Mouse (Mus musculus): ENCODE results near the gene Dpm2.
A peak's percentile ranks its signal among the peaks of the same experiment; 100 is the strongest.

Gene Dpm2

DNA sequence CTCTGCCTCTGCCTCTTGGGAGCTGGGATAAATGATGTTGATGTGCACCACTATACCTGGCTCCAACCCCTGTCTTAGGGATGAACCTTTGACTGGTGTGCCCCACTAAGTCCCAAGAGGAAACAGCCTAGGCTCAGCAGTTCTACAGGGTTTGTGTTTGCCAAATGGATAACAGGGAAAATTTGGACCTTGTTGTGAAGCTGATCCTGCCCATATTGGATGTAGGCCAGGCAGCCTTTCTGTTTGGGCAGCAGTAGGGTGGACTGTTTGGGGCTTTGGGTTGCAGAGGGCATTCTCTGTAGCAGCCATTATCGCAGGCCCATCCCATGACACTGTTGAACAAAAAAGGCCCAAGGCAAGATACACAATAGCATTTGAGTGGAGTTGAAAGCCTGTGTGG, 23.7 kb upstream of the Dpm2 start:
- no peak for DNase-seq (ENCODE audit: low spot score in 2 of 2)

DNA sequence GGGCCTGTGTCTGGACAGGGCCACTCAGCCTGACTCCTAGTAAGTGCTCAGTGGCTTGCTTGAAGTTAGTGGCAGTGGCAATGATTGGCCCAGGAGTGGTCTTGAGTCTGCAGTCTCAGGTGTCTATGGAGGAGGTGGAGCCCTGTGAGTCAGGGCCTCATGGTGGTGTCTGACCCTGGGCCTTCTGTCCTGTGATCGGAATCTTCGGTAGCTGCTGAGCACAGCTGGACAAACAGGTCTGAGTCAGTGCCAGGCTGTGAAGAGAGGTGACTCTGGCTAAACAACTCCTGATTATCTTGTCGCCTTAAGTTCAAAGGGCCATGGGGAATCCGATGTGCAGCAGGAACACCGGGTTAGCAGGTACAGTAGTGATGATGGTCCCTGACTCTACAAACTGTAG, 23.3 kb upstream of the Dpm2 start:
- DNase-seq (ENCODE audit: low spot score in 2 of 2) = no peak

DNA sequence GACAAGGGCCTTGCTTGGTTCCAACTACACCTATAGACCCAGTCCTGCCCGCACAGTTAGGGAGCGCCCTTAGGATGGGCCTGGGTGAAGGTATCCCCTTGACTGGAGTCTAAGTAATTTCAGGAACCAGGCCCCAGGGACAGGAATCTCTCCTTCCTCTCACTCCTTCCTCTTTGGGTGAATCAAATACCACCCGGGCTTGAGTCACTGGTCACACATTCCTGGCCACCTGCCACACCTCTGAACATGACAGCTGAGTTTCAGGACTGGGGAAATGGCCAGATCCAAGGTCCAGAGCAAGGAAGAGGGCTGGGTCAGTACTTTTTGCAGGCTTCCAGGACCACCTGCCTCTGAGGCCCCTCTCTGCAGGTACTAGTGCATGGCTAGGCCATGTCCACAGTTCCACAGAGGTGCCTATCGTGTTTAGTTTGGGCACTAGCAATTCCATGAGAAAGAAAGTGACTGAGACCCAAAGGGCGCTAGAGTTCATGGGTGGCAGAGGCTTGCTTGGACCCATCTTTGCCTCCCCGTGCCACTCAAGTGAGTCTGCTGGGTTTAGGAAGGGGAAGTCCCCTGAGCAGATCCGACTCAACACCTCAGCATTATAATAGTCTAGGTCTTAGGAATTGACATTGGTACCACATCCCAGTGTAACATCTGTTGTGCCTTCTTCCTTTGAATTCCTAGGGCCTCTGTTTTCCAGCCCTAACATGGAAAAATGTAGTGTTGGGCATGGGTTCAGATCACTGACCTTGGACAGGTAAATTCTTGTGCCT, 22.5 kb upstream of the Dpm2 start:
- no peak for DNase-seq (ENCODE audit: low spot score in 2 of 2)

DNA sequence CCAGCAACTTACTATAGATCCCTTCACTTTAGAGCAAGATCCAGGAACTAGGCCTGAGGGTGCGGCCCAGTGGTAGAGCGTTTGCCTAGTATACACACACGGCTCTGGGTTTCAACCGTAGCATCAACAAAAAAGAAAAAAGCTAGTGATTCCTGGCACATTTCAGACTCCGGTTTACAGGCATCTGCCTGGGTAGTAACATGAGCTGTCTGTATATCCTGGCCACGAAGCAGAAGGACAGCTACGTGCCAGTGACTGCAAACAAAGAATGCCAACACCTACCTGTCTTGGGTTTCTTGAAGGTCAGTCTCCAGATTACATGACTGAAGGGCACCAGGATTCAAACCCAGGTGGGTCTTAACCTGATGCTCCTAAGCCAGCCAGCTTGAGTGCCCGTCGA, 21.5 kb upstream of the Dpm2 start:
- DNase-seq (ENCODE audit: low spot score in 2 of 2) = no peak

DNA sequence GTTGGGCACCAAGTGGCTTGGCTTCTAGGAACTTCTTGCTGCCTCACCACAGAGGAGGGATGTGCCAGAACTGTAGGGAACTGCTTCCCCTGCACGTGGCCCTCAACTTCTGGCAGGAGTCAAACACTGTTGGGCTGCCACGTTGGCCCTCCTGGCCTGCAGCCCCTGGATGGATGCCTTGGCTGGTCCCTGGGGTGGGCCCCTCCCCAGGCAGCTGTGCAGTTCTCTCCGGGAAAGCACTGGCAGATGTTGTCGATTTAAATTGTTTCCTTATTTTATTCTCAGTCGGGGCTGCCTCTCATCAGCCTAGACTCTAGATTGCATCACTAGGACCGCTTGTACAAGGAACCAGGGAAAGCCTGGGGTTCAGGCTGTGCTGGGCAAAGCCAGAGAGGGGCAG, 20.9 kb upstream of the Dpm2 start:
- DNase-seq (ENCODE audit: low spot score in 2 of 2) = peak; percentile 43 to 52

DNA sequence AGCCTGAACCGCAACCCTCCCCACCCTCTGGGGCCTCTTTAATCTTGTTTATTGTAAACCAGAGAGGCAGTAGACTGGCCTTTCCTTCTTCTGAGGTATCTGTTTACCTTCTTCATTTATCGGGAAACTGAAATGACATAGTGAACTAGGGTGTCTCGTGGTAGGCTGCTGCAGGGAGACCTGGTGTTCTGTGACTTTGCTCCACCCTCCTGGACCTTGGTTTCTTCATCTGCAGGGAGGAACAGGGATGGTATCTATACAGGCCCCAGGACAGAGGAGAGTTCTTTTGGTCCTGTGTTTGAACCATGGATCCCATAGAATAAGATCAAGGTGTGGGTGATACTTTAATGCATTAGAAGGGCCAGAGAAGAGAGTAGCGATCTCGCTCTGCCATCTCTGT, 19.4 kb upstream of the Dpm2 start:
- DNase-seq (ENCODE audit: low spot score in 2 of 2) = no peak

DNA sequence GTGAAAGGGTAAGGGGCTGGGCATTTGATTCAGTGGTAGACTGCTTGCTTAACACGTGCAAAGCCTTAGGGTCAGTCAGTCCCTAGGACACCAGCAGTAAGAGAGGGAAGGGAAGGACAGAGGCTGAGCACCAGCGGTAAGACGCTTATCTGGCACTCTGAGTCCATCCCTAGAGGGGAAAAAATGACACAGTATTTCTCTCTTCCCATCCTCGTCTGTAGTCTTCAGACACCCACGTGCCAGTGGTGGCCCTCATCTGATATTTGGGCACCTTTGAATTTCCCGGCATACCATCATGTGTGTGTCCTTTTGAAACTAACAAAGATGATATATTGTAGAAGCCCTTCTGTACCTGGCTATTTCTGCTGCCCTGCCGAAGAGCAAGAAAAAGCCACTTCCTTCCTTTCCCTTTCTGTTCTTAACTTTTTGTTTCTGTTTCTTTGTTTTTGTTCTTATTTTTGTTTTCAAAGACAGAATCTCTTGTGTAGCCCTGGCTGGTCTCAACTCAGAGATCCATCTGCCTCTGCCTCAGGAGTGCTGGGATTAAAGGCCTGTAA, 17.0 kb upstream of the Dpm2 start:
- DNase-seq (ENCODE audit: low spot score in 2 of 2) = no peak

DNA sequence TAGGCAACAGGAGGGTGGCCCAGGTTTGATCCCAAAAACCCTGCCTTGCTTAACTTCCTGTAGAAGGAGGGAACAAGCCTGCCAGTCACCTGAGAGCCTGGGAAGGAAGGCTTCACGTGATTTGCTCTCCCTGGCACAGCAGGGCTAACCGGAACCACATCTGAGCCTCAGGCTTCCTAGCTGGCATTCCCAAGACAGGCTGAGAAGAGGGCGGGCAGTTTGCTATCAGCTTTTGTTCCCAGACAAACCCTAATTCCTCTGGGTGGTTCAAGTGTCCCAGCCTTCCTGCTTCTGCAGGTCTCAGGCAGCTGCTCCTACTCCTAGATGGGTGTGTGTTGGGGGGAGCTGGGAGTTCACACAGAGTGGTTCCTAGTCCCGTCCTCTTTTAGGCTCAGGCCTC, 15.2 kb upstream of the Dpm2 start:
- DNase-seq (ENCODE audit: low spot score in 2 of 2) = no peak

DNA sequence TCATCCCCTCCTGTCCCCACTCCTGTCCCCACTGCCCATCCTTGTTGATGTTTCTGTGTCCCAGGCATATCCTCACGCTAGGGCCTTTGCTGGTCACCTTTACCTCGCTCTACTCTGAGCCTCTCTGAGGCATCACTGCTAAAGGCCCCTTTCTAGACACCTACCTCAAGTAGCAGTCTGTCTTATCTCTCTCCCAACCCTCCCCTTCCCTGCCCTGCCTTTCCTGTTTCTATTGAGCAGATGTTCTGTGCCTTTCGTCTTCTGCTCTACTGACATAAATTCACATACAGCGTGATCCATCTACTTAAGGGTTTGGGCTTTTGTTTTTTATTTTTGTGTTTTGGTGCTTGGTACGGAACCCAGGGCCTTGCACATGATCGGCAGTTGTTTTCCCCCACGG, 14.6 kb upstream of the Dpm2 start:
- DNase-seq (ENCODE audit: low spot score in 2 of 2) = no peak

DNA sequence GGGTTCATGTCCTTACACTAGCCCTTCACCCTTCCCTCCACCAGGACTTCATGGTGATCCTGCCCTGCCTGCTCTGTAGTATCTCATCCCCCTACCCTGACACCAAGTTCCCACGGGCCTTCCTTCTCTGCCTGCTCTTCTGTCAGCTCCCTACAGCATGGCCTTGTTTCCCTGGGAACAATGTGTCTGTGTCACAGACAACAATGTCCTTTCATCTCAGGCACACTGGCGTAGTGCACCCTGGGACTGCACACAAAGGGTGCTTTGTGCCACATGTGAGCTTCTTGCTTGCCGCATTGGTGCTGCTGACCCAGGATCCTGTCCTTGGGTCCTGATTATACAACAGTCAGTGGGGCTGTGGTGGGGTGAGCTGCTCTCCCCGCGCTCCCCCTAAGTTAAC, 11.1 kb upstream of the Dpm2 start:
- peak; percentile 64 to 79 for DNase-seq (ENCODE audit: low spot score in 2 of 2)

DNA sequence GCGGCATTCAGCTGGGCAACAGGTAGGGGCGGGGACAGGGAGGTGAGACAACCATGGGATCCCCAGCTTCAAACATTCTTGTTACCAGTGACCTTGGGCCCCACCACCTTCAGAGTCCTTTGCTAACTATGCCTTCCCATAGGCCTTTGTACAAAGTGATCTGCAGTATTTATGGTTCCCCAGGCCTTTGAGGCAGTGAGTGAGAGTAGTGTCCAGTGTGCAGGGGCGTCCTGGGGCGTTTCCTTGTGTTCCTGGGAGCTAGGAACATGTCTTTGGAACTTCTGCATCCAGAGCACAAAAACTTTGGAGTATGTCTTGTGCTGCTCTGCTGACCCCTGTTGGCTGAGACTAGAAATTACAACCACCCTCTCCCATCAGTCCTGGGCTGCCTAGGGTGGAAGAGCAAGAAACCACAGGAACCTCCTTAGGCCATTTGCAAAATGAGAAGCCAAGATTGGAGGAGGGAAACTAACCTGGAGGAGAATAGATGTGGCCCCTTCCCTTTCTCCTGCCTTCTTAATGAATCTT, 4.1 kb upstream of the Dpm2 start:
- DNase-seq (ENCODE audit: low spot score in 2 of 2) = peak; percentile 62 to 76

DNA sequence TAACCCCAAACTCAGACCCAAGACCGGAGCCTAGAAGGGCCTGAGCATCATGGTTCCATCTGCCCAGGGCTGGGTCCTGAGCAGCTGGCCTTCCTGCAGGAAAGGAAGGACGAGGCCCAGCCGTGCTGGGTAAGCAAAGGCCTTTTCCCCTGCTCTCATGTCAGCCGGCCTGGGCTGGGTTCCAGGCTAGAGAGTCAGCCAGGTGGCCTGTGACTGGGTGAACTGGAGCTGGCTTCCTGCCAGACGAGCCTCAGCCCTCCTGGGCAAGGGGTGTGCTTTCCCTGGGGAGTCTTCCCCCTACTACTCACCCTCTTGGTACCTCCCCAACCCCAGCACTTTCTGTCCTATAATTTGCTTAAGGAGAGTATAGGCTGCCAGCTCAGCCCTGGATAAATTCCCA, 2.5 kb upstream of the Dpm2 start:
- no peak for DNase-seq (ENCODE audit: low spot score in 2 of 2)

DNA sequence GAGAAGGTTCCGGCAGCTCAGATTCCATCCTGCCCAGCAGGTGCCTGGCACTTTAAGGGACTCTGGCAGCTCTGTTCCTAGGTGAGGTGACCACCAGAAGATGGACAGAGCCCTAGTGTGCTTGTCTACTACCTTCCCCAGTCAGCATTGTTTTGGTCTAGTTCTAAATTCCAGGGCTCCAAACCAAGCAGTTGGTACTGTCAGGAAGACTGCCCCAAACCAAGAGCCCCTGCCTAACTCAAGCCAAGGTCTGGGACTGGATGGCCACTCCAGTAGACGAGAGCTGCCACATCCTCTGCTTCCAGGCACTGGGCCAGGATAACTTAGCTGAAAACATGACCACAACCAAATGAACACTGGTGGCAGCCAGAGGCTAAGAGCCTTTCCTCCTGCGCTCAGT, 1.7 kb upstream of the Dpm2 start:
- DNase-seq (ENCODE audit: low spot score in 2 of 2) = no peak

DNA sequence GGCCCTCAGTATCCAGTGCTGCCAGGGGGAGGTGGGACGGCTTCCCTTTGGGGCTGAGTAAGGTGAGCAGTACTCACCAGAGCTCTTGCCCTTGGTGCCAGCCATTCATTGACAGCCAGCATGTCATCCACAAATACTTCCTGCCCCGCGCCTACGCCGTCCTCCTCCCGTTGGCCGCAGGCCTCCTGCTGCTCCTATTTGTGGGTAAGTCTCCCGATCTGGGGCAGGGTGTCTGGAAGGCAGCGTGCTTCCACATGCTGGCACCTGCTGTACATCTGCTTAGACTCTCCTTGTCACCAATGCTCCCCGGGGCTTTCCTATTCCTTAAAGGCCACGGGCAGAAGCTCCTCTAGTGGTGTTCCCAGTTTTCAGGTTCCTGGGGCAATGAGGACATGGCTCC, 1.5 kb downstream of the Dpm2 start:
- no peak for DNase-seq (ENCODE audit: low spot score in 2 of 2)

DNA sequence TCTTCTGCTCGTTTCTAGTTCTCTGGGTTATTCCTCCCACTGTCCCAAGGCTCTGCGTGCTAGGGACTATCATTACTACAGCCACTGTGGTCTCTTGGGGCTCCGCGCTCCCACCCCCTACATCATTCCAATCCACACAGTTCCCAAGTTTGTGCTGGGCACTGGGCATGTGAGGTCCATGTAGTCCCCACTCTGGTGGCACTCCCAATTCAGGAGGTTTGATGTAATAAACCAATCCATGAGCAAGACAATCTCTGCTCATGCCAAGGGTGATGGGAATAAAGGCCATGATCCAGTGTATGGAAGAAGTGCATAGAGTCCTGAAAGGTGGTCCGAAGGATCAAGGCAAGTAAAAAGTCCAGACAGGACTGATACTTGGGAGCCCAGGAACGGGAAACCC, 3.8 kb downstream of the Dpm2 start, which contains the start of gene Pip5kl1:
Pip5kl1 (plus strand) TSS at position 301 of the 400 bp plus-strand sequence.
- DNase-seq (ENCODE audit: low spot score in 2 of 2) = no peak

DNA sequence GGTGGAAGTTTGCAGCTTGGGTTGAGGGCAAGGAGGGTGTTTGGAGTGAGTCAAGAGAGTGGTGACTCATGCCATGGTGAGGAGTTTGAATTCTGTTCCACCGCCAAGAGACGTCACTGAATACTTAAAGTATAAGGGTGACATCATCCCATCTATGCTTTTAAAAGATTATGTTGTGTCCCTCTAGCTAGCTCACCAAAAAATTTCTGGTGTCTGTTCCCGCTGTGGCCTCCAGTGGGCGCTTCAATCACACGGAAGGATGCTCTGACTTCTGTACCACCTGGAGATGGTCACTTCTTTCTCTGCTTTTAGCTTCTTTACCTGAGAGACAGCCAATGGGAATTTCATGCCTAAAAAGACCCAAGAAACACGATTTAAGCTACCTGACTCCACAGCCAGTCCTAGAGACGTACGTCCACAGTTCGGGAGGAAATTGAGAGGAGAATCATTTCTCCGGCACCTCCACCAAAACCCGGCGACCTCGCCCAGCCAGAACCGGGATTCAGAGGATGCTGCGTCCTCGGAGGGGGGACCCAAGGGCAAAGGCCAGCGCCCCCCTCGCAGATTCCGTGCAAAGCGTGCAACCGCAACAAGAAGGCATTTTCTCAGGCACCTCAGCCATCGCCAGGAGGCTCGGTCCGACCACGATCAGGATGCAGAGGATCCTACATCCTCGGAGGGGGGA, 4.4 kb downstream of the Dpm2 start:
- peak; percentile 83 to 84 for DNase-seq (ENCODE audit: low spot score in 2 of 2)

DNA sequence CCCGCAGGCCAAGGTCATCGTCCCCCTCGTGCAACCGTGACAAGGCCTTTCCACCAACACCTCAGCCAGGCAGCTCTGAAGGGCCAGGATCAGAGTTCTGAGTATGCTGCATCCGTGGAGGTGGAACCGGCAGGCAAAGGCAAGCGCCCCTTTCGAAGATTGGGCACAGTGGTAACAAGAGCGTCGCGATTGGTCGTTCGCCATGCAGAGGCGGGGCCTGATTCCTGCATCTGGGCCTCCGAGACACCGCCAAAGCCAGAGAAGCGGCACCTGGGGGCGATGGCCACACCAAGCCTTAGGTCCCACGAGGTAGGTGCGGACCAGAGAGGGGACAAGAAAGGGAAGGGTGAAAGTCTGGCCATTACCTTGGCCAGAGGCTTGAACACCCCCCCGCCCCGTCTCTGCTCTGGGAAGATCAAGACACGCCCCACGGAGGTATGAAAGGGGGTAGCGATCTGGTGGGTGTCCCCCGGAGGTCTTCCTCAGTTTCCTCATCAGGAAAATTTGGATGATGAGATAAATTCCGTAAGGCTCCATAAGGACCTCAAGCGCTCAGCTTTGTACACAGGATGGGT, 5.0 kb downstream of the Dpm2 start, which contains the start of gene 9430097D07Rik:
9430097D07Rik (minus strand) TSS at position 99 of the 575 bp plus-strand sequence.
- DNase-seq (ENCODE audit: low spot score in 2 of 2) = peak; percentile 88 to 89

DNA sequence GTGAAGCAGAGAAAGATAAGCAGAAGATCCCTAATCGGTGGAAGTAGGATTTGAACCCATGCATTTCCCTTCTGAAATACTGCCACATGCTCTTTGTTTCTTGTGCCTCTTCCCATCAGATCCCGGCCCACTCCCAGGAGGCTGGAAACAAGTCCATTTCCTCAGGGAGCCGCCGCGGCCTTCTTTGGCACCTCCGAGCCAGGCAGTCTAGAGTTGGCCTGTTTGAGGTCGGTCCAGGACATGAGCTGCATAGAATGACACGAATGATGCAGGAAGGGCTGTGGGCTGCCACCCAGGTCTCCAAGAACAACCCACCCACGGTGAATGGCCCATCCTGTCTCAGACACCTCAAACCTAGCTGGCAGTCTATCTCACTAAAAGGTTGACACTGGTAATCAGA, 5.9 kb downstream of the Dpm2 start:
- DNase-seq (ENCODE audit: low spot score in 2 of 2) = no peak

DNA sequence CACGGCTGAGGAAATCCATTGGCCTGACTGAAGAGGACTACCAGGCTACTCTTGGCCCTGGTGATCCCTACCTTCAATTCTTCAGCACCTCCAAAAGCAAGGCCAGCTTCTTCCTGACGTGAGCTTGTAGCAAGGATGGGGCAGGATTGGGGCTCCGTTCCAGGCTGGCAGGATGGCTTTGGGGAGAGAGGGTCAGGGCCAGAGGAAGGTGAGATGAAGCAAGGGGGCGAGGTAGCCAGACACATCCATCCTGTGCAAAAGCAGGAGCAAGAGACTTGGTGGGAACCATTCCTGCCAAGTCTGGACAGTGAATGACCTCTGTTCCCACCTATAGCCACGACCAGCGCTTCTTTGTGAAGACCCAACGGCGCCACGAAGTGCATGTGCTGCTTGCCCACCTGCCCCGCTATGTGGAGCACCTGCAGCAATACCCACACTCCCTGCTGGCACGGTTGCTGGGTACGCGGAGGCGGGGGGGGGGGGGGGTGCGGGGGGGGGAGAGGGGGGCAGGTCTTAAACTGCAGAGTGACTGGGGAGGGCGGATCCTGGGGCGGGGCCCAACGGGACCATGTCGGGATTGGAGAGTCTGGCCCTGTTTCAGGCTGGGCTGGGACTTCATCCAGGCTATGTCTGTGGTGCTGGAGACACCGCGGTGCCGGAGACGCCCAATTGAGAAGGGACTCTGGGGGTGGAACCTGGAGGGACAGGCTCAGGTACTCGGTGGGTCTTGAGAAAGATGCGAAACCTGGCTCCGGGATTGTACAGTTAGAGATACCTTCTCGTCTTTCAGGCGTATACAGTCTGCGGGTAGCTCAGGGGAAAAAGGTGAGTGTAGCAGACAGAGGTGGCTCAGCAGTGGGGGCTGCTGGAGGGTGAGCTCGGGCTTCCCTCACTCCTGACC, 7.7 kb downstream of the Dpm2 start:
- peak; percentile 60 to 63 for DNase-seq (ENCODE audit: low spot score in 2 of 2)

DNA sequence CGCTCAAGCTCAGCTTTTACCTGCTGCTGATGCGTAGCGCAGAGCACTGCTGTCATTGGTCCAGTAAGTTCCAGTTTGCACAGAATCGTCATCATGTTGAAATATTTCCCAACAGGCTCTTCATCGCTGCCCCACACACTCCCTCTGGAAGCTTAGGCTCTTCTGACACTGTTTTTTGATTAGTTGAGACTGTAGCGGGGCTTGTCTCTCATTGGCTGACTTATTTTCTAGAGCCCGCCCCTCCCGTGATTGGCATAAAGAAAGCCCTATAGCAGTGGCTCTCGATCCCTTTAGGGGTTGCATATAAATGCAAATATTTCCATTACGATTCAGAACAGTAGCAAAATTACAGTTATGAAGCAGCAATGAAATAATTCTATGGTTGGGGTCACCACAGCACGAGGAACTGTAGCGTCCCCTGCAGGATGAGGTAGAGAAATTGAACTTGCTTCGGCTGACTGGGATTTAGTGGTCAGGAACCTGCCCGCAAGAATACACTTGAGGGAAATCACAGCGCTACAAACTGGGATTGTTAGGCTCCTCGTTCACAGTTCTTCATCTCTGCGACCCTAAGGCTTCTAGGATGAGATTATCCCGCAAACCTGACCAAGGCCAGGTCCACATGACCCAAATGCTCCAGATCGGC, 10.9 kb downstream of the Dpm2 start:
- DNase-seq (ENCODE audit: low spot score in 2 of 2) = peak; percentile 81 to 87

Measured in right cerebral cortex, postnatal 10 days (tissue).